Mouse (Mus musculus) urinary bladder, adult 2 months (tissue): ENCODE measurements around the gene Btbd2. TPM values are rescaled to one million over a fixed set of nuclear protein-coding genes. Genes with fewer than 3 reads are reported as not detected.
"Not testable (repeated sequence)": the region's sequence is repeated elsewhere in the genome, so short reads cannot be mapped to it uniquely, and the experiment has no call there.

Experiments
- DNase-seq: peaks from one replicate; pipeline ENCODE4 v3.0.0; 2022; ENCODE audit warnings: low spot score
- polyA plus RNA-seq: library from polyadenylated mRNA; depleted of rRNA; stranded (reverse); fragments of >200 nt; gene quantifications from 2 replicates; pipeline ENCODE4 v1.2.3, GENCODE M21; 2012; rRNA removed

Btbd2 gene
- polyA plus RNA-seq, 1 experiment = 36.5 TPM

- no peak for DNase-seq
Measured at GRCm38 (mm10) chr10:80606737-80607350, 50.0 kb downstream of the Btbd2 start.

DNA sequence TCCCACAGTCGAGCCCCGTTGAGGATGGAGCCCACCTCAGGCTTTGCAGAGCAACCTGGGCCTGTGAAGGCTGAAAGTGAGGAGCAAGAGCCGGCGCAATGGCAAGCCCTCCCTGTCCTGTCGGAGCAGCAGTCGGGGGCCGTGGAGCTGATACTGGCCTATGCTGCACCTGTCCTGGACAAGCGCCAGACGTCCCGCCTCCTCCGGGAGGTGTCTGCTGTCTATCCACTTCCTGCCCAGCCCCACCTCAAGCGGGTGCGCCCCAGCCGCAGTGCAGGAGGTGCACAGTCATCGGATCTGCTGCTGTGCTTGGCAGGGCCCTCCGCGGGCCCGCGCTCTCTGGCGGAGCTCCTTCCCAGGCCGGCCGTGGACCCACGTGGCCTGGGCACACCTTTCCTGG, 50.6 kb downstream of the Btbd2 start:
- DNase-seq = no peak

DNA sequence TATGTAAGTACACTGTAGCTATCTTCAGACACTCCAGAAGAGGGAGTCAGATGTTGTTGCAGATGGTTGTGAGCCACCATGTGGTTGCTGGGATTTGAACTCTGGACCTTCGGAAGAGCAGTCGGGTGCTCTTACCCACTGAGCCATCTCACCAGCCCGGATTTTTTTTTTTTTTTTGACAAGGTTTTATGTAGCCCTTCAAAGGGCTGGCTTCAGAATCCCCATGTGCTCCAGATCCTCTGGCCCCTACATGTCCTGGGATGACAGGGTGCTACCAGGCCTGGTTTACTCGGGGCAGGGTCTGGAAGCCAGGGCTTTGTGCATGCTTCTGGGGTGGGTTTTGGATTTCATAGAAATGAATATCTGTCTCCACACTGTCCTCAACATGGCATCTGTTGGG, 51.1 kb downstream of the Btbd2 start, which contains the start of gene Gm49322:
Gene Gm49322, plus strand, starts transcription at position 301 of the 400 bp plus-strand sequence.
- not testable (repeated sequence) for DNase-seq

DNA sequence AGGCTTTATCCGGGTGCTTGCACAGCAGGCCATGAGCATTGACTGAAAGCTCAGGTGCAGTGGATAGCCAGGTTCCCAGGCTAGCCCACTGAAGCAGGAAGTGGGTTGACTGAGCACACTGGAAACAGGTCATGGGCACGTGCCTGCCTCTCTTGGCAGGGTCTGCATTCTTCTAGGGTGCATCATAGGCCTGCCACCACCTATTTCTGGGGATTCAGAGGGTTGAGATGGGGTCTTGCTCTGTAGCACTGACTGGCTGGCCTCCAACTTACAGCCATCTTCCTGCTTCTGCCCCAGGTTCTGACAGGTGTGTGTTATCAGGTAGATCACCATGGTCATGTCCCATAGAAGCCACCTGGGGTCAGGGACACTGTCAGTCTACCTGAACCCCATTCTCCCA, 51.9 kb downstream of the Btbd2 start:
- DNase-seq = no peak

GRCm38 (mm10) chr10:80604001-80604509, 52.8 kb downstream of the Btbd2 start:
- DNase-seq = no peak

- DNase-seq = no peak
Measured at GRCm38 (mm10) chr10:80603364-80603763, 53.5 kb downstream of the Btbd2 start.

DNA sequence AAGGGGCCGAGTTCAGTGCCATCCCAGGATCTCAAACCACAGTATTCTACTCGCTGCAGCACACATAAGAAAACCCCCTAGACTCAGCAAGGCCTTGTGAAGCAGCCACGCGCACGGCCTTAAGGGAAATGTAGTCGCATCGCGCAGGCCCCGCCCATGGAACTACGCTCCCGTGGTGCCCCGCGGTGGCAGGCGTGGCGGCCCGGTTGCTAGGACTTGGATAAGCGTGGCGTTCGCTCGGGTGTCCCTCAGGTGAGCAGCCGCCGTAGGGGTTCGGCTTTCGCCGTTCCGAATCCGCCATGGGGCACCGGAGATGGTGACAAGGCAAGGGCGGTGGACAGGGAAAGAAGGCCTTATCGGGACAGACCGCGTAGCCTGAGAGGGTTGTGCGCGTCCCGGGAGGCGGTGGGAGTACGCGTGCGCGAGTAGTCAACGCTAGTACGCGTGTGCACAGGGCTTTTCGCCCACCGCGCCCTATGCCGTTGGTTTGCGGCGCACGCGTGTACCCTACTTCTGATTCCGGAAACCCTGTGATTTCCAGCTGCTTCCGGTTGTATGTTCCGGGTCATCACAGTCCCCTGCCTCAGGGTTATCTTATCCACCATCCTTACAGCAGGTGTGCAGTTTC, 54.1 kb downstream of the Btbd2 start, which contains the start of the genes Scamp4 and Adat3:
Gene Scamp4, plus strand, starts transcription at position 175 of the 628 bp plus-strand sequence.
Gene Adat3, plus strand, starts transcription at position 183 of the 628 bp plus-strand sequence.
- DNase-seq = peak; percentile 93

GRCm38 (mm10) chr10:80596318-80596717, 60.6 kb downstream of the Btbd2 start:
- no peak for DNase-seq

Other genes with a start within 250 kb of the Btbd2 start
- 29.7 and 35.4 TPM in 2 replicates for gene Tcf3, start 223.4 kb downstream of the Btbd2 start, polyA plus RNA-seq
- not detected in 2 replicates for gene Onecut3, start 162.2 kb downstream of the Btbd2 start, polyA plus RNA-seq
- 0.03 TPM in 1 of 2 replicates, not detected in the other for gene Atp8b3, start 117.9 kb downstream of the Btbd2 start, polyA plus RNA-seq
- gene Rexo1, start 95.5 kb downstream of the Btbd2 start, polyA plus RNA-seq = 21.2 and 26.6 TPM in 2 replicates
- gene Klf16, start 79.8 kb downstream of the Btbd2 start, polyA plus RNA-seq = 11.5 and 11.8 TPM in 2 replicates
- 66.0 and 67.1 TPM in 2 replicates for gene Abhd17a, start 66.7 kb downstream of the Btbd2 start, polyA plus RNA-seq
- 40.3 and 46.2 TPM in 2 replicates for gene Scamp4, start 54.2 kb downstream of the Btbd2 start, polyA plus RNA-seq
- 3.8 and 4.3 TPM in 2 replicates for gene Adat3, start 54.2 kb downstream of the Btbd2 start, polyA plus RNA-seq
- 1.3 and 1.6 TPM in 2 replicates for gene Gm49322, start 51.0 kb downstream of the Btbd2 start, polyA plus RNA-seq
- gene Csnk1g2, start 34.2 kb downstream of the Btbd2 start, polyA plus RNA-seq = 153 and 158 TPM in 2 replicates
- 129 and 137 TPM in 2 replicates for gene Mknk2, start 21.0 kb upstream of the Btbd2 start, polyA plus RNA-seq
- gene Mob3a, start 44.9 kb upstream of the Btbd2 start, polyA plus RNA-seq = 24.5 and 29.1 TPM in 2 replicates
- 68.7 and 88.2 TPM in 2 replicates for gene Izumo4, start 45.1 kb upstream of the Btbd2 start, polyA plus RNA-seq
- 96.3 and 108 TPM in 2 replicates for gene Ap3d1, start 85.2 kb upstream of the Btbd2 start, polyA plus RNA-seq
- gene Dot1l, start 98.1 kb upstream of the Btbd2 start, polyA plus RNA-seq = 6.7 and 17.2 TPM in 2 replicates
- gene Sf3a2, start 141.1 kb upstream of the Btbd2 start, polyA plus RNA-seq = 47.0 and 47.7 TPM in 2 replicates
- gene Plekhj1, start 141.6 kb upstream of the Btbd2 start, polyA plus RNA-seq = 60.6 and 79.2 TPM in 2 replicates
- 0.40 and 0.62 TPM in 2 replicates for gene Amh, start 148.2 kb upstream of the Btbd2 start, polyA plus RNA-seq
- gene Jsrp1, start 156.4 kb upstream of the Btbd2 start, polyA plus RNA-seq = 1.0 and 1.3 TPM in 2 replicates
- 566 and 709 TPM in 2 replicates for gene Oaz1, start 169.6 kb upstream of the Btbd2 start, polyA plus RNA-seq
- not detected in 2 replicates for gene Lingo3, start 187.0 kb upstream of the Btbd2 start, polyA plus RNA-seq
- 117 and 147 TPM in 2 replicates for gene Lsm7, start 198.1 kb upstream of the Btbd2 start, polyA plus RNA-seq
- gene Sppl2b, start 198.2 kb upstream of the Btbd2 start, polyA plus RNA-seq = 33.0 and 37.4 TPM in 2 replicates
- 0.44 and 0.49 TPM in 2 replicates for gene Tmprss9, start 214.8 kb upstream of the Btbd2 start, polyA plus RNA-seq
- gene Timm13, start 243.9 kb upstream of the Btbd2 start, polyA plus RNA-seq = 111 and 113 TPM in 2 replicates